Comparison of ENCODE assay signal across 8 mouse cellular contexts in genomic region chr8:107944676-107945600, GRCm38 (mm10). TPM values are rescaled to one million over a fixed set of nuclear protein-coding genes. Genes with fewer than 3 reads are reported as not detected.
DNase-seq lines count a peak whose midpoint lies in the region; ATAC-seq lines count a peak whose summit lies in the region.

No protein-coding gene starts in this region.

- H3K27me3 ChIP-seq in embryonic facial prominence, embryonic 12.5 days = 0 out of 2 replicates have a peak, but pooled peaks cover 3% of the 10 kb centered on the region
- H3K27me3 ChIP-seq in intestine, embryonic 15.5 days (replicated peaks) = no peaks in the 10 kb centered on the region; the same call in 1 of the 2 replicates
- H3K27me3 ChIP-seq in neural tube, embryonic 15.5 days (replicated peaks) = peaks cover 9% of the 10 kb centered on the region; the same call in 1 of the 2 replicates

- WGBS in embryonic facial prominence, embryonic 12.5 days = 14% methylated on average over 31 of the region's 31 CpGs
- 15% methylated on average over 31 of the region's 31 CpGs for WGBS in intestine, embryonic 15.5 days
- 11% methylated on average over 31 of the region's 31 CpGs for WGBS in neural tube, embryonic 15.5 days

- DNase-seq in kidney, postnatal 4 days = peak; percentile 11 to 24
- no peak for DNase-seq in kidney, postnatal 25 days
- no peak for DNase-seq in Muller cell, postnatal 12 days (ENCODE audit: inconsistent ontology term)
- DNase-seq in layer of hippocampus, adult 9-10 months (ENCODE audit: low spot score) = no peak

- peak overlapping the region; percentile 30 for H3K4me3 ChIP-seq in embryonic facial prominence, embryonic 12.5 days
- H3K4me3 ChIP-seq in intestine, embryonic 15.5 days (replicated peaks) = peak overlapping the region; percentile 22
- H3K4me3 ChIP-seq in neural tube, embryonic 15.5 days (replicated peaks) = peak overlapping the region; percentile 31

- no peaks in the 10 kb centered on the region for H3K9me3 ChIP-seq in embryonic facial prominence, embryonic 12.5 days
- no peaks in the 10 kb centered on the region for H3K9me3 ChIP-seq in intestine, embryonic 15.5 days
- no peaks in the 10 kb centered on the region for H3K9me3 ChIP-seq in neural tube, embryonic 15.5 days (replicated peaks)

- ATAC-seq in embryonic facial prominence, embryonic 12.5 days (ENCODE audit: insufficient number of reproducible peaks, insufficient read depth, low FRiP score, low TSS enrichment) = no peak
- no peak for ATAC-seq in intestine, embryonic 15.5 days
- ATAC-seq in neural tube, embryonic 15.5 days (ENCODE audit: low FRiP score) = no peak
- ATAC-seq in CD4-positive, CD25-positive, alpha-beta regulatory T cell, adult 4 months = no peak

- peak overlapping the region; percentile 59 for H3K27ac ChIP-seq in embryonic facial prominence, embryonic 12.5 days
- no peak overlapping the region for H3K27ac ChIP-seq in intestine, embryonic 15.5 days
- H3K27ac ChIP-seq in neural tube, embryonic 15.5 days (replicated peaks) = peak overlapping the region; percentile 68

- H3K4me1 ChIP-seq in embryonic facial prominence, embryonic 12.5 days = peaks cover 44% of the 10 kb centered on the region
- peaks cover 12% of the 10 kb centered on the region for H3K4me1 ChIP-seq in intestine, embryonic 15.5 days (replicated peaks)
- H3K4me1 ChIP-seq in neural tube, embryonic 15.5 days = peaks cover 32% of the 10 kb centered on the region

- peak overlapping the region; percentile 44 for H3K9ac ChIP-seq in embryonic facial prominence, embryonic 12.5 days
- H3K9ac ChIP-seq in intestine, embryonic 15.5 days = no peak overlapping the region
- peak overlapping the region; percentile 42; the same call in 1 of the 2 replicates for H3K9ac ChIP-seq in neural tube, embryonic 15.5 days (replicated peaks)

- H3K4me2 ChIP-seq in embryonic facial prominence, embryonic 12.5 days (replicated peaks) = peak overlapping the region; percentile 72
- H3K4me2 ChIP-seq in intestine, embryonic 15.5 days (replicated peaks) = peak overlapping the region; percentile 70
- peak overlapping the region; percentile 62 for H3K4me2 ChIP-seq in neural tube, embryonic 15.5 days

- no peaks in the 10 kb centered on the region for H3K36me3 ChIP-seq in embryonic facial prominence, embryonic 12.5 days
- H3K36me3 ChIP-seq in intestine, embryonic 15.5 days = no peaks in the 10 kb centered on the region
- H3K36me3 ChIP-seq in neural tube, embryonic 15.5 days = no peaks in the 10 kb centered on the region

RNA-seq across cellular contexts. Expression of gene Zfhx3, which starts 2.5 kb away (rescaled TPM):
- 38.5 and 43.1 TPM in 2 replicates for polyA plus RNA-seq in embryonic facial prominence, embryonic 12.5 days (2016; fragmentation: Nextera tagmentation; extraction: Ambion mirVana)
- 9.7 and 11.5 TPM in 2 replicates for polyA plus RNA-seq in intestine, embryonic 15.5 days (2015; fragmentation: Nextera tagmentation; extraction: Ambion mirVana)
- polyA plus RNA-seq in neural tube, embryonic 15.5 days (2015; fragmentation: Nextera tagmentation; extraction: Ambion mirVana) = 20.2 and 22.8 TPM in 2 replicates
- polyA plus RNA-seq in CD4-positive, CD25-positive, alpha-beta regulatory T cell, adult 4 months (2017; shearing (Covaris generic)) = under 1 TPM; 0.23 to 0.27 TPM

Comparison
In these comparisons a context has a peak if more than half of its experiments do, and no peak if none do; other contexts are left out.
1. DNase-seq: peak in kidney, postnatal 4 days (2 of 2); none in kidney, postnatal 25 days (0 of 2), Muller cell, postnatal 12 days (single experiment) and layer of hippocampus, adult 9-10 months (single experiment).
2. Peak in every context shown above with its lines, with median percentiles within 50 percentile points of each other: H3K4me2 ChIP-seq and H3K4me3 ChIP-seq.